Mouse (Mus musculus) lung, adult 18-20 months (tissue): ENCODE measurements around the gene Mfap4.

Source experiments
- DNase-seq, 2 experiments: peaks; one replicate each; pipeline ENCODE4 v3.0.0; 2022; ENCODE audit warnings: mixed read lengths in 2 of 2

The Mfap4 gene

GRCm38 (mm10) chr11:61484613-61485540 is at the start of gene Mfap4:
Mfap4 (plus strand) TSS chr11:61485431.
- no peak for DNase-seq

GRCm38 (mm10) chr11:61436298-61436697 is 48.9 kb upstream of the Mfap4 start:
- no peak for DNase-seq

- DNase-seq: no peak
These were observed 46.1 kb upstream of the Mfap4 start for GRCm38 (mm10) chr11:61439170-61439569.

- no peak for DNase-seq
These were observed 44.8 kb upstream of the Mfap4 start for GRCm38 (mm10) chr11:61440416-61440815.

- no peak for DNase-seq
These were observed 43.6 kb upstream of the Mfap4 start for GRCm38 (mm10) chr11:61441670-61442069.

DNA sequence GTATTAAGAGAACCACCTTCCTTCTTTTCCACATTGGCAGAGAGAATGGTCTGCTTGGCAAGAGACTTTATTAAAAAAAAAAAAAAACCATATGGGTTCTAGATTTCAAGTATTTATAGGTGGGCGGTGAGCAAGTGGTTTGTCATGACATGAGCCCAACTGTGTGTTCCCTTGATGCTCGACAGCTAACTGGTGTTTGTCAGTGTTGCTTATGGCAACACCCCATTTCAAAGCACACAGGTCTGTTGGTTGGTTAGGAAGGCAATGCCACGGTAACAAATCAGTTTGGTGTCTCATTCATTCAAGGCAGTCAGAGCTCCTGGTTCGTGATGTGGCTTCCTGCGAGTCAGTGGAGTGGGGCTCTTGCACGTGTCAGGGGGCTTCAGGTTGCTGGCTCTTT is 41.4 kb upstream of the Mfap4 start:
- no peak for DNase-seq

GRCm38 (mm10) chr11:61447296-61447695 is 37.9 kb upstream of the Mfap4 start:
- DNase-seq: no peak

GRCm38 (mm10) chr11:61448041-61448440 is 37.2 kb upstream of the Mfap4 start:
- no peak for DNase-seq

DNA sequence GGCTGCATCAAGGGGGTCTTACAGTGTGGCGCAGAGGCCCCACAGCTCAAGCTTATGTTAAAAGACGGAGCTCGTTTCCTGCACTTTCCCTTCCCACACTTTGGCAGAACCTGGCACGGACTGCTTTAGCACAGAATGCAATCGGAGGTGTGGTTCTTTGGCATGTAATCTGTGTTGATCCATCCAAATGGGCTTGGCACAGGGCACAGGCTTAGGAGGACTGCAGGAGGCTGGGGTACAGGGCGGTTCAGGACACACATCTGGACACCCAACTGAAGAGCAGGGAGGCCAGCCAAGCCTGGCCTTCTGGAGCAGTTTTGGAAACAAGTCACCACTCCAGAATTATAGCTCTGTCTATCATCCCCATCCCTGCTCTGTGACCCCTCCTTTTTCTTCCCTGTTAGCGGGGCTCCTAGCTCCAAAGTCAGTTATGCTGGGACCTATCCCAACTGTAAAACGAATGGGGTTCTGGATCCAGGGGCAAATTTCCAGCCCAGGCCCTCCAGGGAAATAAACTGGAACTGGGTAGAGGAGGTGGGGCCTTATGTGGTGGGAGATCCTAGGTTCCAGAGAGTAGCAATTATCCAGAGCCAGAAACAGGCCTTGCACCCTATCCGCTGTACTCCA is 36.5 kb upstream of the Mfap4 start:
- DNase-seq: peak; percentile 24 to 51

- no peak for DNase-seq
These were observed 35.5 kb upstream of the Mfap4 start for GRCm38 (mm10) chr11:61449499-61450292.

- no peak for DNase-seq
These were observed 21.2 kb upstream of the Mfap4 start for GRCm38 (mm10) chr11:61464071-61464470.

DNA sequence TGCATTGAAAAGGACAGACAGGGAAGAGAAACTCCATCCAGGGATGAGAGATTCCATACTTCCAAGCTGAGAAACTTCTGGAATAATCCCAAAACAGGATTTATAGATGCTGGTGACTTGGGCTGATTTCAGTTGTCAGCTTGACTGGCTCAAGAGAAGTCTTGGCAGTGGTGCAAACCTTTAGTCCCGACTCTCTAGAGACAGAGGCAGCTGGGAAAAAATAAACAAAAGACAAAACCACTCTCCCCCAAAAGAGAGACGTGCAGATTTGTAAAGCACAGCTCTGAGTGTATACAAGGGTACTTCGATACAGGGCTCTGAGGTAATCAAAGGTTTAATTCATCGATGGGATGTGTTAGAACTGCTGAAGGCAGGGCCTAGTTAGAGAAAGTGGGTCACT is 19.8 kb upstream of the Mfap4 start:
- DNase-seq: no peak

DNA sequence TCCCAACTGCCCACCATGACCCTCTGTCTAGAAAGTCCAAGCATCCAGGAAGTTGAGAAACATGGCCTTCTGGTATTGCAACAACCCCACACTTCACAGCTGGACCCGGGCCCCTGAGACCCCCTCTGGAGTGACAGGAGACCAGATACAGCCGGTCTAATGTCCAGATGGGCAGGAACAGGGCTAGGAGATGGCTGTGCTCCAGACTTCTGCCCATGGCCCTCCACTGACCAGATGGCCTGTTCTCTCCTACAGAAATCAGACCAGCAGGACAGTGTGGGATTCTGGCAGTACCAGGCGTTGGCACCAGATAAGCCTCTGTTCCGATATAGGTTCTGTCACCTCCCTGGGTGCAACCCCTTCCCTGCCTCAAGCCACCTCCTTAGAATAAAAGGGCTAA is 16.7 kb upstream of the Mfap4 start:
- no peak for DNase-seq

DNA sequence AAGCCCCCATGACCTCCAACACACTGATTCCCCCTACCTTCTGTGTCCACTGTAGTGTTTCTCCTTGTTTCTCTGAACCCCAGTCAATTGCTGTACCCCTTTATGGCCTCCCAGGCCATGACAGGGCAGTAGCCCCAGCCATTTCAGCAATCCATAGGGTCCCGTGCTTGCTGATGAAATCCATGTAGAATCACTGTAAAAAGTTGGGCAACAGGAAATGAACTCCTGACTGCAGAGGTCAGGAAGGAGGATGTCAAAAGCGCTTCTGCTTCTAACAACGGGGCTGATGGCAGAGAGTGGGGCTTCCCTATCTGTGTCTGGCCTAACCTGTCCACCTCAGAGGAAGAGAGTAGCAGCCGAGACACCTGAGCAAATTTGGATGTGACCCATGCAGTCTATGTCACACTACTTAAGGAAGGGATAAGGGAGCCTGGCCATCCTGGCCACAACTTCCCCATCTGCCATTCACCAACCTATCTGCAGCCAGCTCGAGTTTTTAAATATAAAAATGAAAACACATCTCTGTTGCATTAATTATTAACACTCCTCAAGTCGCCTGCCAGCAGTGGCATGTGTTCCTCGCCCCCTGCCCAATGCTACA is 15.8 kb upstream of the Mfap4 start:
- DNase-seq: no peak

DNA sequence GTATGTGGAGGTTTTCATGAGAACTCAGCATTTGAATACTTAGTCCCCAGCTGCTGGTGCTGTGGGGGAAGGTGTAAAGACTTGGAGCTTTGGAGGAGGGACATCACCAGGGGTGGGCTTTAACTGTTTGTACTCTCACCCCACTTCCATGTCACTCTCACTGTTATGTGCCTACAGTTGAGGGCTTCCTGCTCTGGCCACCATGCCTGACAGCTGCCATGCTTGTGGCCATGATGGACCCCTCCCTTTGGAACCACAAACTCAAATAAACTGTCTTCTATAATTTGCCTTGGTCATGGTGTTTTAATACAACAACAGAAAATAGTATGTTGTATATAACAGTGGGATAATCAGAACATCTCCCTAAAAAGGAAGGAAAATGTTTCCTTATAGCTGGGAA is 14.4 kb upstream of the Mfap4 start:
- no peak for DNase-seq

DNA sequence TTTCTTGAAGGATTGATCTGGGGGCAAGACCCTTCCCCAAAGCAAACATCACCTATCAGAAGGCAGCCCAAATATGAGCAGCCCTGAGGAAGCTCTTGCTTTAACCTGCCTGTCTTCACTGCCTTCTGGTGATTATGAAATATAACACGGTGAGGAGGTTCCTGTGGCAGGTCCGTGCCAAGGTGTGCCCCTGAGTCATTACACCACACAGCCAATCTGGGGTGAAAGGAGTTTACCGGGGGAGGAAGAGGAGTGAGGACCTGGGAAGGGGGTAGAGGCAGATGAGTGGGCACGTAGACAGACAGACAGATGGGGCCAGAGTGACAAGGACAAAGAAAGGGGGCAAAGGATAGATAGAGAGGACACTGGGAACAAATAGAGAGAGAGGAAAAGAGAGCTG is 11.6 kb upstream of the Mfap4 start:
- DNase-seq: no peak

DNA sequence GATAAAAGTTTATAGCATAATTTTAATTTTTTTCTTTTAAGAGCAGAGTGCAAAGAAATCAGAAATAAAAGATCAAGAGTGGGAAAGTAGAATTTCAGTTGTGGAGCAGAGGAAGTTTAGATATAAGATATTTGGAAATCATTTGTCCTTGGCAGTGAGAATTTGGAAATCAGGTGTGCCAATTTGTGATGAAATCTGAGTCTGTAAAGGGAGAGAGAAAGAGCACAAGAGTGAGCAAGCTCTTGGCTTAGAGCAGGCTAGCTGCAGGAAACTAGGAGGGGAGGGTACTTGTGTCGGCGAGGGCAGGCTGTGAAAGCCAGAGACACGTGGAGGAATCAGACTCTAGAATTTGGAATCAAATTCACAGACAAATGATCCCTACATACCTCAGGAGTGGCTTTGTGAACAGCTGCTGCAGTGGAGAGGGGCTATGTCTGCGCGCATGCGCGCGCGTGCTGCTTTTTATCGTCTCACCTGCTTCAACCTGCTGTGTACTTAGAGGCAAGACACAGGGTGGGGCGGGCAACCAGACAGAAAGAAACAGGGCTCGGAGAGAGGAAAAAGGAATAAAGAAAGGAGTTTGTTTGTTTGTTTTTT is 8.3 kb upstream of the Mfap4 start:
- peak; percentile 56 to 62 for DNase-seq

- no peak for DNase-seq
These were observed 7.4 kb upstream of the Mfap4 start for GRCm38 (mm10) chr11:61477566-61478508.

GRCm38 (mm10) chr11:61478788-61479187 is 6.4 kb upstream of the Mfap4 start:
- no peak for DNase-seq

- DNase-seq: no peak
These were observed 3.8 kb upstream of the Mfap4 start for GRCm38 (mm10) chr11:61481239-61482090.
